Mouse (Mus musculus): ENCODE results near the gene Uqcrc1. TPM values are rescaled to one million over a fixed set of nuclear protein-coding genes. Genes with fewer than 3 reads are reported as not detected.

The Uqcrc1 gene
- polyA plus RNA-seq, 1 experiment from 2014 or later, result 439 TPM

MicroRNA genes within 50 kb of the gene (microRNA counts, 519-probe panel; counts per million panel counts)
- not detected for microRNA mmu-miR-711

Small RNAs within 50 kb of the gene (microRNA-seq; reads per million reads assigned to microRNA genes)
- gene Mir711, result not detected

Other genes starting within 250 kb of the Uqcrc1 start
- gene Prkar2a, start 247.3 kb upstream of the Uqcrc1 start, polyA plus RNA-seq (2016; fragmentation: Nextera tagmentation; extraction: Ambion mirVana), result 34.8 and 35.5 TPM in 2 replicates
- 144 and 146 TPM in 2 replicates for gene Ip6k2, start 152.8 kb upstream of the Uqcrc1 start, polyA plus RNA-seq (2016; fragmentation: Nextera tagmentation; extraction: Ambion mirVana)
- gene Nckipsd, start 128.3 kb upstream of the Uqcrc1 start, polyA plus RNA-seq (2016; fragmentation: Nextera tagmentation; extraction: Ambion mirVana), result 19.3 and 21.6 TPM in 2 replicates
- 0.14 and 0.30 TPM in 2 replicates for gene Celsr3, start 110.3 kb upstream of the Uqcrc1 start, polyA plus RNA-seq (2016; fragmentation: Nextera tagmentation; extraction: Ambion mirVana)
- gene Slc26a6, start 83.3 kb upstream of the Uqcrc1 start, polyA plus RNA-seq (2016; fragmentation: Nextera tagmentation; extraction: Ambion mirVana), result 16.3 and 20.1 TPM in 2 replicates
- gene Tmem89, start 22.0 kb upstream of the Uqcrc1 start, polyA plus RNA-seq (2016; fragmentation: Nextera tagmentation; extraction: Ambion mirVana), result not detected in 2 replicates
- 8.0 TPM in 2 replicates for gene Col7a1, start 17.0 kb downstream of the Uqcrc1 start, polyA plus RNA-seq (2016; fragmentation: Nextera tagmentation; extraction: Ambion mirVana)
- 0.37 TPM in 1 of 2 replicates, not detected in the other for gene Ucn2, start 49.4 kb downstream of the Uqcrc1 start, polyA plus RNA-seq (2016; fragmentation: Nextera tagmentation; extraction: Ambion mirVana)
- 13.4 and 16.3 TPM in 2 replicates for gene Pfkfb4, start 55.1 kb downstream of the Uqcrc1 start, polyA plus RNA-seq (2016; fragmentation: Nextera tagmentation; extraction: Ambion mirVana)
- gene Shisa5, start 101.9 kb downstream of the Uqcrc1 start, polyA plus RNA-seq (2016; fragmentation: Nextera tagmentation; extraction: Ambion mirVana), result 49.1 and 55.2 TPM in 2 replicates
- 7.1 and 7.5 TPM in 2 replicates for gene Trex1, start 123.1 kb downstream of the Uqcrc1 start, polyA plus RNA-seq (2016; fragmentation: Nextera tagmentation; extraction: Ambion mirVana)
- gene Atrip, start 137.5 kb downstream of the Uqcrc1 start, polyA plus RNA-seq (2016; fragmentation: Nextera tagmentation; extraction: Ambion mirVana), result 31.6 and 33.4 TPM in 2 replicates
- 12.8 and 13.9 TPM in 2 replicates for gene Ccdc51, start 145.9 kb downstream of the Uqcrc1 start, polyA plus RNA-seq (2016; fragmentation: Nextera tagmentation; extraction: Ambion mirVana)
- gene Tma7, start 146.0 kb downstream of the Uqcrc1 start, polyA plus RNA-seq (2016; fragmentation: Nextera tagmentation; extraction: Ambion mirVana), result 840 and 867 TPM in 2 replicates
- gene Plxnb1, start 158.8 kb downstream of the Uqcrc1 start, polyA plus RNA-seq (2016; fragmentation: Nextera tagmentation; extraction: Ambion mirVana), result 22.2 and 25.7 TPM in 2 replicates
- gene Fbxw21, start 225.4 kb downstream of the Uqcrc1 start, polyA plus RNA-seq (2016; fragmentation: Nextera tagmentation; extraction: Ambion mirVana), result not detected in 2 replicates